Mouse (Mus musculus) bone marrow macrophage, adult 2 months (primary cell): ENCODE results near the gene Jam3.

Experiments used
- CTCF ChIP-seq: IDR thresholded peaks from 2 replicates; pipeline ENCODE4 v1.5.1; 2012; ENCODE audit warnings: low read depth, mild to moderate bottlenecking, low read length, moderate library complexity
- POLR2A ChIP-seq: IDR thresholded peaks from 2 replicates; pipeline ENCODE4 v1.6.1; 2012; ENCODE audit warnings: mild to moderate bottlenecking, low read depth, low read length, borderline replicate concordance

DNA sequence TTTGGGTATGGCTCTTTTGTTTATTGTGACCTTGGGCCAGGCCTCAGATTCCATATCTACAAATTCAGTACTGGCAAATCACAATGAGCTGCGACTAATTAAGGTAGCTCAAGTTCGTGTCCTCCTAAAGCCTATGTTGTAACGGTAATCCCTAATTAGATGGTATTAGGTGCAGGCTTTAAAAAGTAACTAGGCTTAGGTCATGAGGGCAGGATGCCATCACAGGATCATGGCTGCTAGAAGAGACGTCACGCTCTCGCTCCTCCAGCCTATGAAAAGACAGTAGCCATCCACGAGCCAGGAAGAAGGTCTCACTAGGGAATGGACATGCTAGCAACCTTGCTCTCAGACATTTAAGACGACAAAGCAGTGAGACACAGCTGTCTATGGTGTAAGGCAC is 7.3 kb downstream of the Jam3 start:
- TF ChIP-seq CTCF (no peak), POLR2A (no peak)
